Mouse (Mus musculus) liver, adult 2 months (tissue): ENCODE measurements at regions not wholly inside any gene's neighbourhood (a gene's known extent, or its start where the extent isn't known, plus 50 kb on each side); places are given as distances from the start of the nearest gene placed in this dataset.
A peak's percentile ranks its signal among the peaks of the same experiment; 100 is the strongest.

Experiments used
- DNase-seq: peaks from one replicate; pipeline ENCODE4 v3.0.0-alpha.2; 2011; ENCODE audit warnings: low read depth, low spot score; ENCODE audit errors: extremely low read depth
- H3K27ac ChIP-seq: fragments of 200-500 bp; replicated peaks from 2 replicates; pipeline ENCODE4 v1.5.1; 2012; ENCODE audit warnings: low read depth, mild to moderate bottlenecking, control low read depth, inconsistent platforms, low read length; ENCODE audit not compliant: insufficient read depth
- H3K27me3 ChIP-seq: fragments of 200-500 bp; 2 replicates; pipeline ENCODE4 v1.6.1; 2012; ENCODE audit warnings: mild to moderate bottlenecking, moderate library complexity, low read length, inconsistent platforms; ENCODE audit not compliant: control insufficient read depth, insufficient read depth
- H3K36me3 ChIP-seq: fragments of 200-500 bp; 2 replicates; pipeline ENCODE4 v1.6.1; 2012; ENCODE audit warnings: low read length, inconsistent platforms; ENCODE audit not compliant: control insufficient read depth, insufficient read depth
- H3K4me1 ChIP-seq: fragments of 200-500 bp; 2 replicates; pipeline ENCODE4 v1.6.1; 2011; ENCODE audit warnings: low read length; ENCODE audit not compliant: control insufficient read depth, insufficient read depth
- H3K4me3 ChIP-seq: fragments of 200-500 bp; 2 replicates; pipeline ENCODE4 v1.5.1; 2011; ENCODE audit warnings: low read depth, mild to moderate bottlenecking, control low read depth, low read length, moderate library complexity; ENCODE audit not compliant: insufficient read depth
- H3K79me2 ChIP-seq: fragments of 200-500 bp; 2 replicates; pipeline ENCODE4 v1.6.1; 2012; ENCODE audit warnings: inconsistent platforms, mild to moderate bottlenecking, low read length, moderate library complexity; ENCODE audit not compliant: control insufficient read depth, insufficient read depth
- H3K9ac ChIP-seq: fragments of 200-500 bp; 2 replicates; pipeline ENCODE4 v1.6.1; 2012; ENCODE audit warnings: low read depth, mild to moderate bottlenecking, control low read depth, inconsistent platforms, low read length
- CTCF ChIP-seq: fragments of 200-500 bp; IDR thresholded peaks from 2 replicates; pipeline ENCODE4 v1.5.1; 2011; ENCODE audit warnings: low read depth, low read length, control low read depth
- POLR2A ChIP-seq: fragments of 200-500 bp; IDR thresholded peaks from 2 replicates; pipeline ENCODE4 v1.6.1; 2011; ENCODE audit warnings: low read length, control low read depth; ENCODE audit not compliant: insufficient read depth; ENCODE audit errors: extremely low read depth
- WGBS: fragments of 180-500 bp; shearing (Covaris S2); methylation state at CpG from one replicate; pipeline ENCODE4 v1.1.7; 2018; 5-methylcytosine and 5-hydroxymethylcytosine counted together

DNA sequence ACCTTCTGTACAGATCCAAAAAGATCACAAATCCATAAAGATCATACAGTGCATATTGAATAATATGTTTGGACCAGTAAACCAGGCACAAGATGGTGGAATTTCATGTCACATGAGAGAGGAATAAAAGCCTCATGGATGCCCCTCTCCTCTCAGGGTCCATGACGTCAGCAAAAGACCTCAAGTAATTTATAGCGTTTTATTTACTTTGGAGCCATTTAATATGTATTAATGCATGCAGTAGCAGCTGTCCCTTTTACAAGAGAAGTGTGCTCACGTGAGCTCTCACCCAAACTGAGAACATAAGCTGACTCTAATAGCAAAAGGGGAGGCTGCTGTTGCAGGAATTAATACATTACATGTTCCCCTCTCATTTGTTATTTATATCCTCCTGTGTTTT lies 355.7 kb upstream of the Cypt12 start:
- no peaks in the 10 kb centered on the region for H3K36me3 ChIP-seq
- WGBS = 54% methylated on average over 3 of the region's 3 CpGs
- no peak for TF ChIP-seq POLR2A
- TF ChIP-seq CTCF = no peak
- no peaks in the 10 kb centered on the region for H3K4me1 ChIP-seq
- H3K79me2 ChIP-seq = no peaks in the 10 kb centered on the region
- H3K27ac ChIP-seq = no peak overlapping the region
- no peak overlapping the region for H3K9ac ChIP-seq
- no peaks in the 10 kb centered on the region for H3K27me3 ChIP-seq
- no peak for DNase-seq
- H3K4me3 ChIP-seq = no peak overlapping the region

DNA sequence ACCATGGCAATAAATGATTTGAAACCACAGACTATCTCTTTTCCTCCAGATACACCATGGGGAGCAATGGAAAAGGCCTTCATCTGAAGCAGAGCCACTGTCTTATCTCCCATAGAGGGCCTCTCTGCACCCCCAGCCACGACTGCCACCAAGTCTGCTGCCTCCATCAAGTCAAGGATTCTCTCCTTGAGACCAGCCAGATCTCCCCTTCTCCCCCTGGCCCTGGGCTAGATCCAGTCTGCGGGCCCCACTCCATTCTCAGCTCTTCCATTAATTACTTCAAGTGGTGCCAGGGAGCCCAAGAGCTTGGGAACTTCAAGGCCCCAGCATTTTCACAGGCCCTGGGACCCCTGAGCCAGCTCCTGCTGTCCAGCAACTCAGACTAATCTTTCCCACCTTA lies 351.8 kb upstream of the Cypt12 start:
- H3K27ac ChIP-seq = no peak overlapping the region
- no peak for DNase-seq
- H3K4me3 ChIP-seq = no peak overlapping the region
- H3K4me1 ChIP-seq = no peaks in the 10 kb centered on the region
- no peaks in the 10 kb centered on the region for H3K27me3 ChIP-seq
- H3K9ac ChIP-seq = no peak overlapping the region
- H3K79me2 ChIP-seq = no peaks in the 10 kb centered on the region
- 51% methylated on average over 2 of the region's 2 CpGs for WGBS
- no peaks in the 10 kb centered on the region for H3K36me3 ChIP-seq
- TF ChIP-seq CTCF = no peak
- TF ChIP-seq POLR2A = no peak

DNA sequence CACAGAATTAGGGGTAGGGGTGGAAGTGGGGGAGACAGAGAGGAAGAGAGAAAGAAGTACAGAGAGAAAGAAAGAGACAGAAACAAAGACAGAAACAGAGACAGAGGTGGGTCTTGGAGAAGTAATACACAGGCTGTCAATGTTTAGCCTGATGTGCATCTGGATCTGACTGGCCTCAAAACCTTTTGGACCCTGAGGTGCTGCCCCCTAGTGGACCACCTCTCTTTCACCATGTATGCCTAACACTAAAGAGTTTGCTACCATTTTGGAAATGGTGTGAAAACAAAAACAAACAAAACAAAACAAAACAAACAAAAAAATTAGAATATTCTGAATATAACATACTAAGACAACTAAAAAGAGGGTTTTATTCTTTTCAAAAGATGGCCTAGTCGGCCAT lies 334.7 kb upstream of the Cypt12 start:
- TF ChIP-seq CTCF (peak; percentile 8; the same call in 1 of the 2 replicates), POLR2A (no peak)
- no peak overlapping the region for H3K9ac ChIP-seq
- WGBS = 89% methylated on average over 1 of the region's 1 CpGs
- no peak for DNase-seq
- no peaks in the 10 kb centered on the region for H3K27me3 ChIP-seq
- H3K36me3 ChIP-seq = no peaks in the 10 kb centered on the region
- no peaks in the 10 kb centered on the region for H3K4me1 ChIP-seq
- no peak overlapping the region for H3K4me3 ChIP-seq
- H3K79me2 ChIP-seq = no peaks in the 10 kb centered on the region
- H3K27ac ChIP-seq = no peak overlapping the region

DNA sequence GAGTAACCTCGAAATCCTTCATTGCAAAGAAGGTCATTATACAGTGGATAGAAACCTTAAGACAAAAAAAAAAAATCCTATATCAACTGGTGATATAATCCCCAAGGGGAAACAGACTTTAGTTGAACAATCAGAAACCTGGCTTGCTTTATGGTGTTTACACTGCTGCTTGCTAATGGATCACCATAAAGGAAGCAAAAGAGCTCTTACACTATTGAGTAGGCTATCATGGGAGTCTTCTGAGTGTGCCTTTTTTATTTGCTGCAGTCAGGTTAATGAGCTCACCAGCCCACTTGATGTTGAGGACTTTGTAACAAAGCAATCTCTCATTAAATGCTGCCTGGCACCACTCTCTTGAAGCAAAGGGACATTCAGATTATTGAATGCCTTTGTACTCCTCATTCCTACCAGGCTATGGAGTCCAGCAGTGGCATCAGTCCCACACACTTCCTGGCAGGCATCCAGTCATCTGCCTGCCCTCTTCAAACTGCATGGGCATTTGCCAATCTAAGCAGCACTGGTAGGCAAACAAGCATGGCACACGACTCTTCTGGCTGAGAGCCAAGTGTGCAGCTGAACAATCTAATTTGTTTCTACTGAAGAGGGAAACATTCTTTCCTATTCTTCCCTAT lies 331.7 kb upstream of the Cypt12 start:
- peak; percentile 64 for DNase-seq
- H3K79me2 ChIP-seq = no peaks in the 10 kb centered on the region
- no peak for TF ChIP-seq POLR2A
- H3K9ac ChIP-seq = no peak overlapping the region
- H3K4me1 ChIP-seq = no peaks in the 10 kb centered on the region
- H3K36me3 ChIP-seq = no peaks in the 10 kb centered on the region
- H3K27me3 ChIP-seq = no peaks in the 10 kb centered on the region; the same call in 1 of the 2 replicates
- no peak overlapping the region for H3K4me3 ChIP-seq
- 30% methylated on average over 2 of the region's 2 CpGs for WGBS
- no peak overlapping the region for H3K27ac ChIP-seq

DNA sequence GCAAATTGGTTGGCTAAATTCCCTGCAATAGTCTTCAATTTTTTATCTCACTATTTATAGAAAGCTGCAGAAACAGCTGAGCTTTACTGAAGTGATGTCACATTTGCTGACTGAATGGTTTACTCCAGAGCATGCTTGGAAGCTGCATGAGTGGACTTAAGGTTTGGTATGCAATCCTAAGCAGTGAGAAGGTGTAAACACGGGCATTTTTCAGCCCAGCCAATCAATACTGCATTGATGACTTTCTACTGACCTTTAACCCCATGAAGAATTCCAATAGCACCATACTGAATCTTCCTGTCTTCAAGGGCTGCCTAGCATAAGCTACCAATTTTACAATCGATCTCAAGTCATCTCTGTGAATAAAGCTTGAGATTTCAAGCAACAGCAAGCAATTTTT lies 328.7 kb upstream of the Cypt12 start:
- H3K27me3 ChIP-seq = no peaks in the 10 kb centered on the region; the same call in 1 of the 2 replicates
- DNase-seq = peak; percentile 17
- H3K27ac ChIP-seq = no peak overlapping the region
- H3K4me3 ChIP-seq = no peak overlapping the region
- H3K4me1 ChIP-seq = no peaks in the 10 kb centered on the region
- TF ChIP-seq POLR2A (no peak), CTCF (no peak)
- no peak overlapping the region for H3K9ac ChIP-seq
- H3K79me2 ChIP-seq = no peaks in the 10 kb centered on the region
- H3K36me3 ChIP-seq = no peaks in the 10 kb centered on the region
- WGBS = 20% methylated on average over 2 of the region's 2 CpGs

DNA sequence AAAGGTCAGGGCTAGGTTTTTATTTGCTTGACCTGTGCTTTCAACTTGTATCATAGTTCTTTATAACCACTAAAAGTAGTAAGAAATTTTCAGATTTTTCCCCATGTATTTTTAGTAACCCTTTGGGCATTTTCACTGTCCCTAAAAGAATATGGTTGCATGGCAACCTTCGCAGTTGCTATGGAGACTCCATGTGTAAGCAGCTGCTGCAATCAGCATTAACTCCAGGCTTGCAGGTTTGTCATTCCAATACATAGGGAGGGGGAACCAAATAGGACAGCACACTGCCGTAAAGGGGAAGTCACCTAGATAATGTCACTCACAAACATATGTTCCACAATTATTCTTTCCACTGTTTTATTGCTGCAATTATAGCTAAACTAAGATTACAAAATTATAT lies 328.3 kb upstream of the Cypt12 start:
- Histone ChIP-seq H3K4me3 (no peak overlapping the region), H3K9ac (no peak overlapping the region), H3K4me1 (no peaks in the 10 kb centered on the region), H3K27ac (no peak overlapping the region), H3K79me2 (no peaks in the 10 kb centered on the region), H3K27me3 (no peaks in the 10 kb centered on the region; the same call in 1 of the 2 replicates), H3K36me3 (no peaks in the 10 kb centered on the region)
- 47% methylated on average over 2 of the region's 2 CpGs for WGBS
- TF ChIP-seq CTCF (no peak), POLR2A (no peak)
- DNase-seq = no peak
